Mouse (Mus musculus) ovary, postnatal 36 days (tissue): ENCODE results near the gene Pcif1.
A peak's percentile ranks its signal among the peaks of the same experiment; 100 is the strongest.
"Not testable (repeated sequence)": the region's sequence is repeated elsewhere in the genome, so short reads cannot be mapped to it uniquely, and the experiment has no call there.

Source experiments
- DNase-seq: peaks from one replicate; pipeline ENCODE4 v3.0.0; 2022; ENCODE audit warnings: low spot score, mixed read lengths

The Pcif1 gene

DNA sequence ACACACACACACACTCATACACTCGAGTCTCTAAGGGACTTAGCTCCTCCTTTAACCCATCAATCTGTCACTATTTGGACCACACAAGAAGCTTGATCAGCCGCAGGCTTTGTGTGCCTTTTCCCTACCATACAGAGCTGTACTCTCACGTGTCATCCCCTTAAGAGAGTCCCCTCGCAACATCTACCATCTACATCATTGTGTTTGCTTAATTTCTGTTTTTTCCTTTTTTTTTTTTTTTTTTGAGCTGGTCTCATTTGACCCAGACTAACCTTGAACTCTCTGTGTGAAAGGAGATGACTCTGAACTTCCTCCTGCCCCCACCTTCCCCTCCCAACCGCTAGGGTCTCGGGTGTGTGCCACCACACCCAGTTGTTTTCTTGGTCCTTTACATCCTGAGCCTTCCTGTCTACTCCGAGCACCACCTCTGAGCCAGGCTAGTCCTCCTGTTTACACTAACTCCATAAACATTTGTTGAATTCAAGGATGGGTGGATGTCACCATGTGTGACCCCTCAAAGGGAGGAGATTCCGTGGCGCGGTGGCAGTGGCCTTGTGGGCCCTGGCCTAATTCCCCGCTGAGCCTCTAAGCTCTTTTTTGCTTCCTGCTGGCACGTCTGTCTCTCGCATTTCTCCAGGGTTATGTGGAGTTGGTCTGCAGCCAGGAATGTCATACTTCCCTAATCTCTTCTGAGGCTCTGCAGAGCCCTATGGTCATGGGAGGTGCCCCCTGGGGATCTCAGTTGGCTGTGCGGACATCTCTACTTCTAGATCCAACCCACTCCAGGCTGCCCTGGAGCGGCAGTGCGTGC lies 12.2 kb upstream of the Pcif1 start:
- no peak for DNase-seq

DNA sequence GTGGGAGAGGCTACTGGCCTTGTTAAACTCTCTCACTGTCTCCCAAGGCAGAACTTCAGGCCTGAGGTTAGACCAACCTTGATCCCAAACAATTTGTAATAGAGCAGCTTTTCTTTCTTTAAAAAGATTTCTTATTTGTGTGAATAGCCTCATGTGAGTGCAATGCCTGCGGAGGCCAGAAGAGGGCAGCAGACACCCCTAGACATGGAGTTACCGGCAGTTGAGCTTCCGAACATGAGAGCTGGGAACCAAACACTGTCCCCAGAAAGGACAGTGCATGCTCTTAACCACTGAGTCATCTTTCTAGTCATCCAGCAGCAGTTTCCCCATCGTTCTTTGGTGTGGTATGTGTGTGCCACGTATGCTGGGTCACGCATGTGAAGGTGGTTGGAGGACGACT lies 11.5 kb upstream of the Pcif1 start:
- DNase-seq: no peak

DNA sequence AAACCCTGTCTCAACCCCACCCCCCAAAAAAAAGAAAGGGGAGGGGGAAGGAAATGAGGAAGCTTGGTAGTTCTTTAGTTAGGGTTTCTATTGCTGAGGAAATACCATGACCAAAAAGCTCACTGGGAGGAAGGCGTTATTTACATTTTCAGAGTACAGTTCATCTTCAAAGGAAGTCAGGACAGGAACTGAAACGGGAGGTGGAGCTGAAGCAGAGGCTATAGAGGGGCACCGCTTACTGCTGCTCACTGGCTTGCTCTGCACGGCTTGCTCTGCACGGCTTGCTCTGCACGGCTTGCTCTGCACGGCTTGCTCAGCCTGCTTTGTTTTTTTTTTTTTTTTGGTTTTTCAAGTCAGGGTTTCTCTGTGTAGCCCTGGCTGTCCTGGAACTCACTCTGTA lies 10.6 kb upstream of the Pcif1 start:
- no peak for DNase-seq

DNA sequence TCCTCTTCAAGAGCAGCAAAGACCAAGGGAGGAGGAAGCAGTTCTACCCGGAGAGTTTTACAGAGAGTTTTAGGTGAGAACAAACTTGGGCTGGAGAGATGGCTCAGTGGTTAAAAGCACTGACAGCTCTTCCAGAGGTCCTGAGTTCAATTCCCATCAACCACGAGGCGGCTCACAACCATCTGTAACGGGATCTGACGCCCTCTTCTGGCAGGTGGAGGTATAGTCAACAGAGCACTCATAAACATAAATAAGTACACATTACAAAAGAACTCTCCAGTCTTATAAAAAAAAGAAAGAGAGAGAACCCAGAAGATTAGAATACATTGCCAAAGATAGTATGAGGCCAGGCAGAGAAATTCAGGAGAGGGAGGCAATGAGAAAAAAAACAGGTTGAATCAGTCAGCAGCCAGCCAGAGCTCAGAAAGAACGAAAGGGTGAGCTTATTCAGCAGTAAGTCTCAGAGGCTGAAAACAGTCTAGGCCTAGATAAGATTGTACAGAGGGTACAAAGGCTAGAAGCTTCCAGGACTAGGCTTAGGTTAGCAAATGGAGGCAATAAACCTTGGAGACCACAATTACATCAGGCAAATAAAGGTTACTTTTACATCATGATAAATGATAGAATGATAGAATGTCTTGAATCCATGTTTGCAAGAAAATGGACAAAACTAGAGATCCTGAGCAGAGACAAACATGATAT lies 7.4 kb upstream of the Pcif1 start:
- DNase-seq: no peak

DNA sequence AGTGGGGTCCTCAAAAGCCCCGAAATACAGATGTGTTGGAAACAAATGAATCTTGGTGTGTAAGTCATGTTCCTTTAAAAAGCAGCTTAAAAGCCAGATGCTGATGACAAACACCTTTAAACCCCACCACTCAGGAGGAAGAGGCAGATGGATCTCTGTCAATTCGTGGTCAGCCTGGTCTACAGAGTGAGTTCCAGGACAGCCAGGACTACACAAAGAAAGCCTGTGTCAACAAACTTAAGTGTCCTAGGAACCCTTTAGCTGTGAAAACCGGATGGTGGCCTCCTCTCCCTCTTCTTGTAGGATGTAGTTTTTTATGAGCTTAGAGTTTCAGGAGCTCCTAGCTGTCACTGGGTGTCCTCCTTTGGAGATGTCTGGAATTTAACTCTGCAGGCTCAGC lies 5.5 kb upstream of the Pcif1 start:
- no peak for DNase-seq

DNA sequence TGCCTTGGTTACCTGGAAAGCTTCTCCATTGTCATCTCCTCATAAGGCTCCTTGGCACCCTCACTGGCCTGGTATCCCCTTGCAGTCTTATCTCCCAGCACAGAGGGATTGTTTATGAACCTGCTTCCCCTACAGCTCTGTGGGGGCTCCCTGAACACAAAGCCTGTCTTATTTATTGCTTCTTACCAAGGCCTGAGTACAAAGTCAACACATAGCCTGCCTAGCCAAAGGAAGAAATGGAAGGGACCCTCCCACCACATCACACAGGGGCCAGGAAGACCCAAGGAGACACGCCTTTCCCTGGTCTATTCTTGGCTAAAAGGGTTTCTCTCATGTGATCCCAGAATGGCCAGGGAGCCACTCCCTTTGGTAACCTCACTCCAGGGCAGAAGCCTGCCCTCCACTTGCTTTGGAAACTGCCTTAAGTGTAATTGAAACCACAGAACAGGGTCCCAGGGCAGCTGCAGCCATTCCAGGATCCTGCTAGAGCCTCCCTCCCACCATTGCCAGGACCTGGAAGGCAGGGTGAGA lies 4.8 kb upstream of the Pcif1 start:
- DNase-seq: no peak

DNA sequence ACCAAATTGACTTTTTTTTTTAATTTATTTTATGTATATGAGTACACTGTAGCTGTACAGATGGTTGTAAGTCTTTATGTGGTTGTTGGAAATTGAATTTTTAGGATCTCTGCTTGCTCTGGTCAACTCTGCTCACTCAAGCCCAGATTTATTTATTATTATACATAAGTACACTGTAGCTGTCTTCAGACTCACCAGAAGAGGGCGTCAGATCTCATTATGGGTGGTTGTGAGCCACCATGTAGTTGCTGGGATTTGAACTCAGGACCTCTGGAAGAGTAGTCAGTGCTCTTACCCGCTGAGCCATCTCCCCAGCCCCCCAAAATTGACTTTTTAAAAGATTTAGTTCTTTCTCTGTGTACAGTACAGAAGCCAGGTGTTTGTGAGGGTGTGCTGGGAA lies 3.5 kb upstream of the Pcif1 start:
- DNase-seq: not testable (repeated sequence)

DNA sequence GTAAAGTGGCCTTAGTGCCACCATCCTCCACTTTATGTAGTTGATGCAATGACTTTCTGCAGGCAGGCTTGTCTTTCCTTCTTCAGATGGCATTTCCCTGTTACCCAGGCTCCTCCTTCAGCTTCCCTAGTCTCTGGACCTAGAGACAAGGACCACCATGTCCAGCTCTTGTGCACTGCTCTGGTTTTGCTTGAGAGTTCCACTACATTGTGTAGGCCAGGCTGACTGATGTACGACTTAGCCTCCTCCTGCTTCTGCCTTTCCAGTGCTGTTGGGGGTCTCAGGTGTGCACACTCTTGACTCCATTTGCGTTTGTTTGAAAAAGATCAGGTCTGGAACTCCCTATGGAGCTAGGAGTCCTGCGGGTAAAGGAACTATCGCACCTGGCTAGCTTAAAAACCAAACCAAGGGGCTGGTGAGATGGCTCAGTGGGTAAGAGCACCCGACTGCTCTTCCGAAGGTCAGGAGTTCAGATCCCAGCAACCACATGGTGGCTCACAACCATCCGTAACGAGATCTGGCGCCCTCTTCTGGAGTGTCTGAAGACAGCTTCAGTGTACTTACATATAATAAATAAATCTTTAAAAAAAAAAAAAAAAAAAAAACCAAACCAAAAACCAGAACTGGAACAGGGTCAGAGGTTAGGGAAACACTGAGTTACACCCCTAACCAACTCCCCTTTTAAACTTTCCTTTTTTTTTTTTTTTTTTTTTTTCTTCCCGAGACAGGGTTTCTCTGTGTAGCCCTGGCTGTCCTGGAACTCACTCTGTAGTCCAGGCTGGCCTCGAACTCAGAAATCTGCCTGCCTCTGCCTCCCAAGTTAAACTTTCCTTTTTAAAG lies 1.5 kb upstream of the Pcif1 start:
- DNase-seq: not testable (repeated sequence)

DNA sequence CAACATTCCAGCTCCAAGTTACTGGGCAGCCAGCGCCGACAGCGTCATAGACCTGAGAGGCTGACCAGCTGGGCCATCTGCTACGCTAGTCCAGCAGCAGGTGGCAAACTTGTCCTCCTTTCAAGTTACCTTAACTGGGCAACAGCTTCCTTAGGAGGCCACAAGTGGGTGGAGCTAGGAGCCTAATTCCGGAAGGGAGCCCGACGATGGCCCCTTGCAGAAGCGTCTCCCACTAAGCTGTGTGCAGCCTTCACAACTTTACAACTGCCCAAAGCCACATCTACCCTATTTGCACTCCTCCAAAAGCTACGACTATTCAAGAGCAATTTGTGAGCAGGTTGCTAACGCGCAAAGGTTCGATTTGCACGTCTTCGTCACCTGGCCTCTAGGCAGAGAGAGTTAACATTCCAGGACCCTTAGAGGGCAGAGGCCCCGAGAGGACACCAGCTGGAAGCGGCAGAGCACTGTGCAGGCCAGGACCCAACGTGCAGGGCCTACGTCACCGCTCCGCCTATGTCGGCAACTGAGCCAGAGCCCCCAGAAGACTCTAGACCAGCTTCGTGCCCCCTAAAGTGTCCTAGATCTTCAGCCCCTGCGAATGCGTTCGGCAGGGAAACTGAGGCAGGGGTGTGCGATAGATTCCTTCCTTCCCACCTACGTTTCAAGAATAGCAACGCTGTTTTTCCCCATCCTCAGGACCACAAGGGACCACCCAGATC lies 436 bp upstream of the Pcif1 start:
- DNase-seq: peak; percentile 60

DNA sequence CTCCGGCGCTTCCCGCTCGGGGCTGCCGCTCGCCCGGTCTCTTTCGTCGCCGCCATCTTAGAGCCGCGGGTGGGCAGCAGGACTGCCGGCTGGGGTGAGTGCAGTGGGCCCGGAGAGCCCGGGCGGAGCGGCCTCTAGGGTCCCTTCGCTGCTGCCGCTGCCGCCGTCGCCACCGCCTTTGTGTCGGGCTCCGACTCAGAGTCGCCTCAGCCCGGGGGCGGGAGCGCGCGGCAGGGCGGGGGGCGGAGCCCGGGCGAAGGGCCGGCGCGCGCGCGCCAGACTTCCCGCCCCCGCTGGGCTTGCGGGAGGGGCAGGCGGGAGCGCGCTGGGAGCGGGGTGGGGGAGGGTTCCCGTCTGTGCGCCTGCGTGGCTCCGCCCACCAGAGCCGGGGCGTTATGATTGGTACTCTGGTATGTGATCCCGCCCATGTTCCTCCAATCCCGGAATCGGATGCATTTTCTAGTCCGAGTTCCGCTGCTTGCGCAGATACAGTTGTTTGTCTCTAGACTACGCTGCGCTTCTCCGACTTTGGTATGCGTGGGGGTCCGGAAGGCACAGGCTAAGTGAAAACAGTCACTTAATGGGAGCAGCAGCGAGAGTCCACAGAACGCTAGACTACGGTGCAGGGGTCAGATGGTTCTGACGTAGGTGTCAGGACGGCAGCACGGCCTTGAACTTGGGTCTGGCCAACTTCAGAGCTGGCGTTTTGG lies 619 bp downstream of the Pcif1 start:
- peak; percentile 93 for DNase-seq

DNA sequence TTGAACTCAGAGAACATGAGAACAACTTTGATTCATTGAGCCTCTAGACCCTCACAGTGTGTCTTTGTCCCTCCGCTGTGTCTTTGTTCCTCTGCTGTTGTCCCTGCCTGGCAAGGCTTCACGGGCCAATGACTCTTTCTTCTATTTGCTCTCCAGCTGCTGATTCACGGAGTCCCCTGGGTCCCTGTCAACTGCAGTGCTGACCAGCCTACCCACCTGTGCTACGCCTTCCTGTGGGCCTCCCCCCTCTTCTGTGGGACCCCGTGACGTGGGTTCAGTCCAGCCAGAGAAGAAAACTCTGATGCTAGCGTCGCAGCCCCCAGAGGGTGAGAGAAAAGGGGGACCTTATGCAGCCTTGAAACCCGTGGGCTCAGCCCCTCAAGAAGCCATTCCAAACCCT lies 3.5 kb downstream of the Pcif1 start:
- DNase-seq: no peak

DNA sequence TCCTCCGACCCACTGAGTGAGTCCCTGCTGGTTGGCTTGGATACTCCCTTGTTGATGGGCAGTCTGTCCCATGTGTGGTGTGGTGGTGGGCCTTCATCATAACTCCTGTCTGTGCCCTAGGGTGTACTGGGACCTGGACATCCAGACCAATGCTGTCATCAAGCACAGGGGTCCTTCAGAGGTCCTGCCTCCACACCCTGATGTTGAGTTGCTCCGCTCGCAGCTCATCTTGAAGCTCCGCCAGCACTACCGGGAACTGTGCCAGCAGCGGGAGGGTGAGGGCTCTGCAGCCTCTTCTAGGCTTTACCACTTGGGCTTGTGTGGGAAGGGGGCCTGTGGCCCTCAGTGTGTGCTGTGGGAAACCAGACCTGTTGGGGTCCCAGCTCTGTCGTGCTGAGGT lies 6.7 kb downstream of the Pcif1 start:
- DNase-seq: peak; percentile 75

DNA sequence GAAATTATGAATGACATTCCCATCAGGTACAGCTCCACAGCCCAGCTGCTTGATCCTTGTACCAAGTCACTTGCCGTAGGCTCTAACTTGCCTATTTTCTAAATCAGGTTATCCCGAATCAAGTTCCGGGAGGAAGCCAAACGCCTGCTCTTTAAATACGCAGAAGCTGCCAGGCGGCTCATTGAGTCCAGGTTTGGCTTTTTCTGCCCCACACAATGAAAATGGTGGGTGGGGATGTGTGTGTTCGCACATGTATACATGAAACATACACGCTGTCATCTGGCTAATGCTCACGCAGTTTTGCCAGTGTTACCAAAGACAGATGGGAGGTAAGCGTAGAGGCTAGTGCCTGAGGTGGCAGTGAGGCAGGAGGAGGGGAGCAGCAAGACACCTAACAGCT lies 7.5 kb downstream of the Pcif1 start:
- no peak for DNase-seq

DNA sequence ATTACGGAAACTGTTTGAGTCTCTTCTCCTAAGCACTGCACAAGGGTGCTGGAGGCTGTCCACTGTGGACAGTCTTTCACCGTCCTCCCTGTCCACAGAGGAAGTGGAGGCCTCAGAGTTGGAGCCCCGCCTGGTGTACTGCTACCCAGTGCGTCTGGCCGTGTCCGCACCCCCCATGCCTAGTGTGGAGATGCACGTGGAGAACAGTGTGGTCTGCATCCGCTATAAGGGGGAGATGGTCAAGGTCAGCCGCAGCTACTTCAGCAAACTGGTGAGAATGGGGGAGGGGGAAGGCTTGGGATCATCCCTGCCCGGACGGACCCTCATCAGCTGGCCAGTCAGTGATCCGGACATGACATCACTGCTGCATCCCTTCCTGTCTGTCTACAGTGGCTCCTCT lies 9.9 kb downstream of the Pcif1 start:
- no peak for DNase-seq

DNA sequence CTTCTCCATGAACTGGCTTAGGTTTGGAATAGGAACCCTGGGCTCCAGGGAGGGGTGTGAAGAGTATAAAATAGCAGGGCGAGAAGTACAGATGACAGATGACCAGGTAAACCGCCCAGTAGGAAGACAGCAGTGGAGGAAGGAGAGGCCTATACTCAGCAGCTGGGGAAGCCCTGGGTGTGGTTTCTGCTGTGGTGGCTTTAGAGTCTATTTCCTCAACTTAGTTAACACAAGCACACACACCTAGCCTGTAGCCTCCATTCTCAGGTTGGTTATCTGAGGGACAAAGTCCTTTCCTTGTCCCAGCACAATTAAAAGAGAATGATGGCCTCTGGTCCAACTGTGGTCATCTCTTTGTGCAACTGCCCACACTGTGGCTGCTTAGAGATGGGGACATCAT lies 10.9 kb downstream of the Pcif1 start:
- no peak for DNase-seq

DNA sequence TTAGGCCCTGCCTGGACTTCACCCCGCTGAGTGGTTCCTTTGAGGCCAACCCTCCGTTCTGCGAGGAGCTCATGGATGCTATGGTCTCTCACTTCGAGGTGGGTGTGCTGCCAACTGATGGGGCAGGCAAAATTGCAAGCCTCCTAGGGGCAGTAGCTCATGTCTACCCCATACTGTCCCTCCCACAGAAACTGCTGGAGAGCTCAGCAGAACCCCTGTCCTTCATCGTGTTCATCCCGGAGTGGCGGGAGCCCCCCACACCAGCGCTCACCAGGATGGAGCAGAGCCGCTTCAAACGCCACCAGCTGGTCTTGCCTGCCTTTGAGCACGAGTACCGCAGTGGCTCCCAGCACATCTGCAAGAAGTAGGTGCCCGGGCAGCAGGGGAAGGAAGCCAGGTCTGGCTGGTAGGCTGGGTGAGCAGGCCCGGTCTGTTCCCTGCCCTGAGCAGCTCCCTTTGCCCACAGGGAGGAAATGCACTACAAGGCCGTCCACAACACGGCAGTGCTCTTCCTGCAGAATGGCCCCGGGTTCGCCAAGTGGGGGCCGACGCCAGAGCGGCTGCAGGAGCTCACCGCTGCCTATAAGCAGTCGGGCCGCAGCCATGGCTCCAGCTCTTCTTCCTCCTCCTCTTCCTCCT lies 11.4 kb downstream of the Pcif1 start:
- DNase-seq: no peak

DNA sequence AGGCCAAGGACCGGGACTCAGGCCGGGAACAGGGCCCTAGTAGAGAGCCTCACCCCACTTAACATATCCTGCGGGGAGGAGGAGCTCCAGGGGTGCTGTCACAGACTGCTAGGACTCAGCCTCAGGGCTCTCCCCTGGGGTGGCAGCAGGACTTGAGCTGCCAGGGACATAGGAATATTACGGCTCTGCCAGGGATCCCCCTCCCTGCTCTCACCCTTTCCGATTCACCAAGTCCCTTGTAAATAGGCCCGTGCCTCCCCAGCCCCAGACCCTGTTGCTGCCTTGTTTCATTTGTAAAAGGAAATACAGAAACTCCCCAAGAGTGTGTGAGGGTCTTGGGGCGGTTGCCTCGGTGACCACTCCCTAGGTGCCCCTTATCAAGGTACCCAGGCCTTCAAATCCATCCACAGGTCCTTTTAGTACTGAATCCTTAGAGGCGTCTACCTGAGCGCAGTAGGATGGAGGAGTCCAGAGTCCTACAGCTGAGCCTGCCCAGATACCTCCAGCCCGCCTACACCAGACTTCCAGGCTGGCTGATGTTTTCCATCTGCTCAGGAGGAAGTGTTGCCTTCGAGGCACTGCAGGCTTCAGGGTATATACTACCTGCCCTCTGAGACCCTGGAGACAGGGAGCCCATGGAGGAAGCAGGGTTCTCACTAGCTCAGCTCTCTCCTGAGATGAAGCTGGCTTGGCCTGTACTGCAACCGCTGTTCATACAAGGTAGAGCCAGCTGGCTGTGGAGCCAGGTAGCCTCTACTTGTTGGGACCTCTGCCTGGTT lies 12.1 kb downstream of the Pcif1 start:
- no peak for DNase-seq

DNA sequence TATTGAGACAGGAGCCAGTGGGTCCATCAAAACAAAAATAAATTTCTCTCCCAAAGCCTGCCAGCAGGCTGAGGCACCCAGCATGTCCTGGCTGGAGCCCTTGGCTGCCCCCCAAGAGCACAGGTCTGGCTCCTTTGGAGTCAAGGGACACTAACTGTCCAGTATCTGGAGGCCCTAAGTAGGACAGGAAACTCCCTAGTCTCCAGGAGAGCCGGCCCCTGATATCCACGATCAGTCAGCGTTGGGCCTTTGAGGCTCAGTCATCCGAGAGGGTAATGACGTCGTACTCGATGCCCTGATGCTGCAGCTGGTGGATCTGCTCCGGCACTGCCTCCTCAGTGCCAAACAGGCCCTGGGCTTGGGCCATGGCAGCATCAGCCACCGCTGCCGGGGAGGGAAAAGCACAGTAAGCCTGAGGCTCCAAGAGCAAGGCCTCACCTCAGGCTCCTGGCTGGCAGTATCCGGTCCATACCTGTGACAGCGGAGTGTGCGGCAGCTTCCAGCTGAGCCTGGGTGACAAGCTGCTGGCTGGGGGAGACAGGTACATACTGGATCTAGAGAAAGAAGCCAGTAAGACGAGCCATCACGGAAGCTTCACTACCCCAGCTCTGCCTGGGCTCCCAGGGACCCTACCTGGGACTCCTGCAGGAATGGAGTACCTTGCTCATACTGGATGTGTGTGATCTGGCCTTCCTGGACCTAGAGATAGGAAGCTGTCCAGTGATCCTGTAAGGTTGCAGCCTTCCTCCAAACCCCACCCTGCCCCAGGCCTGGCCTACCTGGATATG lies 13.0 kb downstream of the Pcif1 start:
- DNase-seq: no peak

DNA sequence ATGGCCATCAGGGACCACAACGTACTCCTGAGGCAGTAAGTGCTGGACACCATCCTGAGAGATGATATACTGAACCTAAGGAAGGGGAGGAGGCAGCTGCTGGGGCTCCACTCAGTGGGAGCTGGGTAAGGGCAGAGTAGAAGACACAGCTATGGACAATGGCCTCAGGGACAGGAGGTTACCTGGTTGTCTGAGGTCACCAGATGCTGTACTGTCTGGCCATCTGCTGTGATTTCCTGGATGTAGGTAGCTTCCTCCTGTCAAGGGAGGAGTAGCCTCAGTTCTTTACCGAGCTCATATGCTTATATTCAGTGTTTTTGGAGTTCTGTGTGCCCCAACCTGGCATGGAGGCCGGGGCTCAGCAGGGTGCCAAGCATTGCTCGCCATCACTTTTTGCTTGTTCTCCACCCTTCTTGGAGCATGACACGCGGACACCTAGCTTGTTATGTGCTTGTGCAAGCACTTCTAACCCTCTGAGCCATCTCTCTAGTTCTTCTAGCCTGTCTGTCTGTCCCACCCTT lies 13.7 kb downstream of the Pcif1 start:
- DNase-seq: no peak
